Mouse (Mus musculus) left cerebral cortex, postnatal 10 days (tissue): ENCODE results near the gene Dhfr. TPM values are rescaled to one million over a fixed set of nuclear protein-coding genes. Genes with fewer than 3 reads are reported as not detected.
"Not testable (repeated sequence)": the region's sequence is repeated elsewhere in the genome, so short reads cannot be mapped to it uniquely, and the experiment has no call there.

ENCODE experiments used
- DNase-seq, 2 experiments: peaks; one replicate each; pipeline ENCODE4 v3.0.0; 2021 to 2022; ENCODE audit warnings: low spot score in 2 of 2, mixed read lengths in 1 of 2; ENCODE audit errors: extremely low spot score in 1 of 2
- intact Hi-C: fragments of 180-260 bp; cut with DNase I; formaldehyde crosslinking; loops from one replicate; pipeline ENCODE4 v1.15.1; 2025
- total RNA-seq, 2 experiments: library from RNA; stranded (reverse); gene quantifications; 2 replicates each; pipeline ENCODE4 v1.2.3; 2021

The Dhfr gene
- total RNA-seq, 2 experiments from 2014 or later: 1.2 to 1.5 TPM

DNA sequence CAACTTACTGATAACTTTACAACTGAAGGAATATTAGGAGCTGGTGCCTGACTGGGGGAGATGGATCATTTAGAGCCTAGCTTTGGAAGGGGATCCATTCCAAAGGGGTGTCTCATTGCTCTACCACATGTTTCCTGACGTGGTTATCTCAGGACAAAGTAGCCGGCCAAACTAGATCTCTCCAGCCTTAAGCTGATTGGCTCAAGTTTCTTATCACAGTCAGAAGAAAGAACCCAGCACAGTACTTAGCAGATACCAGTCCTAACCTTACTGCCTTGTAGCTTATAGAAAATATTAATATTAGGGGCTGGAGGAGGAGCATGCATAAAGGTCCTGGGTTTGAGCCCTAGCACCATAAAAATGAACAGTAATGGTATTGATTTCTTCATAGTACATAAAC is 7.1 kb downstream of the Dhfr start:
- intact Hi-C loops: no loop called here
- DNase-seq: no peak

DNA sequence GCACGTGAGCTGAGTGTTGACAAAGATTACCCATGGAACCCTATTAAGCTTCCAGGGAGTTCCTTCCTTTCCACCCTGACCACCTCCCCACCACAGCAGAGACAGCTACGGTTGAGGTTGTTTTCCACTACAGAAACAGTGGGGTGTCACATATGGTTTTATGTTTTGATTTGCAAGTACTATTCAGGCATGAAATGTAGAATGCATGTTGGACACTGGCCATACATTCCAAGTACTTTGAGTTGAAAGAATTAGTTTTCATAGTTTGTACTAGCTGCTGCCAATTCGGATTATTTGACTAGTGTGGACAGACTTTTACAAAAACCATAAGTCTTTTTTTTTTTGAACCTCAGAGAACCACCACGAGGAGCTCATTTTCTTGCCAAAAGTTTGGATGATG is 10.8 kb downstream of the Dhfr start:
- DNase-seq: no peak
- intact Hi-C loops: no loop called here

DNA sequence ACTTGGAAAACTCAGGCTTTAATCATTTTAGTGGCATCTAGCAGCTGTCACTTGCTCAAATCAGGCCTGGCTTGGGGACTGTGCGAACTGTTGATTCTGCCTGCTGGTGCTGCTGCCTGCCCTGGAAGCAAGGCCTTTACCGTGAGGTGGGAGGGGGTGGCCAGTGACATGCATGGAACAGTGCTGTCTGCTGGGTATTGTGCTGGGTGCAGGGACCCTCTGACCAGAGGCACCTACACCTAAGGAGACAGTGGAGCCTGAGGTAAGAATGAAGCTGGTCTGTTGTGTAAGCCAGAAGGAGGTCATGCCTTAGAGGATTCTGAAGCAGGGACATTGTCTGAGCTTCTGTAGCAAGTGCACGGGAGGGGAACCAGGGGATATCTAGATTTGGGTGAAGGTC is 16.3 kb downstream of the Dhfr start:
- no peak for DNase-seq
- intact Hi-C loops: no loop called here

DNA sequence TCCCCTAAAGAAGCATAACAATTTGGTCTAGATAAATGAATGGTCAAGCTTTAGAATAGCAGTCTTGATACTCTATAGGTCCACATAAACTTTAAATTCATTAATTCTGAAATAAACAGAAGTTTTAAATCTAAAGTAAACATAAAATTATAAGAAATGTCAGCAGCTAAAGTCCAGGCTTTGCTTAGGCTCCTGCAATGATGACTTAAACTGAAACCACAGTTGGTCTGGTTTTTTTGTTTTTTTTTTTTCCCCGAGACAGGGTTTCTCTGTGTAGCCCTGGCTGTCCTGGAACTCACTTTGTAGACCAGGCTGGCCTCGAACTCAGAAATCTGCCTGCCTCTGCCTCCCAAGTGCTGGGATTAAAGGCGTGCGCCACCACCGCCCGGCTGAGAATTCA is 16.9 kb downstream of the Dhfr start:
- DNase-seq, intact Hi-C loops: not testable (repeated sequence)

DNA sequence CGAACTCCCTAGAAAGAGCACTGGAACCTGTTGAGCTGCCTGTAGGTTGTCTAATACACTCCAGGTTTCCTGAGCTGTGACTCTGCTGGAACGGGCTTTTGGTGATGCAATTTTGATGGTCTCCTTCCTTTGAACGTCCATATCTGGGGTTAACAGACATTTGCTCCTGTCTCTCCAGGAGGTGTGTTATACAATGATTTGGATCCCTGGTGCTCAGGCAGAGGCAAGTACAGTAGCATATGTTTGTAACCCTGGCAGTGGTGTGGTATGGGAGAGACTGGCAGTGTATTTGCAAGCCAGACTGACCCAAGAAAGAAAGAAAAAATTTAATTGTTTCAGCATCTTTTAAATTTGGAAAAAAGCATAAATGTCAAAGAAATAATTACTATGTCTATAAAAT is 32.8 kb downstream of the Dhfr start:
- intact Hi-C loops: no loop called here
- no peak for DNase-seq

DNA sequence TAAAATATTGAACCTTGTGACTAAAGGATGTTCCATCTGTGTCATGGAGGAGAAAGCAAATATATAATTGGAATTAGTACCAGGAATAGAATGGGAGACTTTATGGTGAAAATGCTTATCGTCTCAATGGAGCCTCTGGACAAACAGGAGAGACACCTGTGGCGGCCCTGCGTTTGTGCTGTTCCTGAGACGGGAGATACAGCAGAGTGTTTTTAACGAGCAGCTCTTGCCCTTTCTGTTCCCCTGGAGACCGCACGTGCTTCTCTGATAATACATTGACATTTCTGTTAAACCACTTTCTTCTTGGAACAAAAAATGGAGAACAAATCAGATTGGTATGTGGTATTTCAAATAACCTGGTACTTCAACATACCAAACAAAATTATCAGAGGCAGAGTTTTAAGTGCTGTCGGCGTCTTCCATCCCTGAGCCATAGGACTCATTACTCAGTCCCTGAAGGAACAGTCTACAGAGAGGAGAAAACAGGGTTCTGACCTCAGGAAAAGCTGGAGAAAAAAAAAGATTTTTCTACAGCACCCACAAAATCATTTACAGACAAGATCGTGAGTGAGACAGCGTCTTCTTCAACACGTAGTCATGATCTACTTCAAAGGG is 38.6 kb downstream of the Dhfr start:
- intact Hi-C loops: no loop called here
- DNase-seq: no peak

DNA sequence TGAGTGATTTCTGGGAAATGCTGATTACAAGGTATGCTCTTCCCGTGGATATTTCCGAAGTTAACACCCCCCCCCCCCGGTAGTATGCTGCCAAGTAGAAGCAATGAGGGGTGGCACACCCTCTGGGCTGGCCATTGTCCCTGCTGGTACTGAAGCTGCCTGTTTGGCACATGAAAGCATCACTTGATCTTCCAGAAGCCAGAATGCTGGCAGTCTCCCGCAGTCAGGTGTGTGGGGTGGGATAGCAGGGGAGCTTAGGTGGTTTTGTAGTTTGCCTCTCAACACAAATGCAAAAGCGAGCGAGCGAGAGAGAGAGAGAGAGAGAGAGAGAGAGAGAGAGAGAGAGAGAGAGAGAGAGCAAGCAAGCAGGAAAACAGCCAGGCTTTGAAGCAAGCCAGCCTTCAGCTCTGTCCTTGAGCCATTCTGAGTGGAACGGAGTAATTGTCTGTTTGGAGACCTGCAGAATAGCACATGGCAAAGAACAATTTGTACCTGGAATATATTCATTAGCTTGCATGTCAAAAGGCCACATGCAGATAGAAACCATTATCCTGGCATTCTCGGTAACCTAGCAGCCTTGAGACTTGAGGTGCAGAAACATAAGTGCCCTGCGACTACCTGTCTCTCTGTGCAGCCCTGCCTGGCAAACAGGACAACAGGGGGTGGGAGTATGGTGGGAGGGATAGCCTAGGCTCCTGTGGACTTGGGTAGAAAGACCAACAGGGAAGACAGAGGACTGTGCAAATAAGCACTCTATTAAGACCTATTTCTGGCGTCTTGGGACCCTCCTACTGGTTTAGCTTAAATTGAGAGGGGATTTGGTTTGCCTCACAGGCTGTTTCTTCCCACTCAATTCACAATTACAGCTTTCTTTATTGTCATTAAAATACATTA is 44.2 kb downstream of the Dhfr start:
- intact Hi-C loops: no loop called here
- no peak for DNase-seq

DNA sequence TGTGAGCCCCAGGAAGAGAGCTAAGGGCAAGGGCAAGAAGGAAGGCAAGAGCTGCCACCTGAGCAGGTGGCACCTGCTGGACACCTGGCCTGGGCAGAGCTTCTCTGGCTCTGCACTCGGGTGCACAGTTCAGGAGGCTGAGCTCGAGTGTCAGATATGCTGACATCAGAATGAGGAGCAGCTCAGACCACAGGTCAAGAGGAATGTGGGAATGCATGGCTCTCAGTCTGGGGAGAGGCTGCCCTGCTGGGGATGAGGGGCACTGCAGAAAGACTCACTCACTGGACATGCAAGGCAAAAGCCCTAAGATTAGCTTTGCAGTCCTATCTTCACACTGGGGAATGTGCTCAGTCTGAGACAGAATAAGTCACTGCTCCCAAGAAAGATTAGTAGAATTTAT is 47.5 kb downstream of the Dhfr start:
- intact Hi-C loops: no loop called here
- DNase-seq: no peak

DNA sequence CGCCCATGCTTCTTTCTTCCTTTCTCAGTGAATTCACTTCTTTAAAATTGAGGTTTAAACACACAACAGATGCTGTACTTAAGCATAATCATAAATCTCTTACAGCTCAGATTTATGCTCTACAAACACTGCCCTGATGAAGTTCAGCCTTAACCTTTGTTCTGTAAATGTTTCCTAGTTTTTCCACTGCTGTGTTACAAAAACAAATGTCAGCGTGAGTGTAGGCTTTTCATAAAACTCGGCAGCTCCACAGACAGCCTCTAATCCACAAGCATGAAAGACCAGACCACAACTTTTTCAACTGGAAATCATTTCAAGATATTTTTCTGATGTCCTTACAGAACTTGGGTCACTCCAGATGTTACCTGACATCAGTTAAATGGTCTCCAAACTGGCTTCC is 49.0 kb downstream of the Dhfr start:
- intact Hi-C loops: no loop called here
- no peak for DNase-seq

DNA sequence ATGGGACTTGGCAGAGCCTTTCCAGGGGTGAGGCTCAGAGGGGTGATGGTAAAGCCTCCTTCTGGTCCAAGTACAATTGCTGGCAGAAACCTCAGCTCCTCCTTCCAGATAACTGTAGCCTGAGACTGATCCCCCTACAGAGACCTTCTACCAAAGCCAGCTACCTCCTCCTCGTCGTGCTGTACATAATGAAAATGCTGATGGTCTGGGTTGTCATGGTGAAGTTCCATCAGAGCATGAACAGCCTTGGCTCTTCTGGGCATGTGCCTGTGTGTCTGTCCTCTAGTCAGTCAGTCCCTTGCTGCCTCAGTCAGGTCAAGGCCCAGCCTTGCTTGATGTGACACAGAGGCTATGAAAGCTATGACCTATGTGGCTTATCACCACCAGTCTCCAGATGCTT is 56.0 kb downstream of the Dhfr start:
- DNase-seq: no peak
- intact Hi-C loops: no loop called here

DNA sequence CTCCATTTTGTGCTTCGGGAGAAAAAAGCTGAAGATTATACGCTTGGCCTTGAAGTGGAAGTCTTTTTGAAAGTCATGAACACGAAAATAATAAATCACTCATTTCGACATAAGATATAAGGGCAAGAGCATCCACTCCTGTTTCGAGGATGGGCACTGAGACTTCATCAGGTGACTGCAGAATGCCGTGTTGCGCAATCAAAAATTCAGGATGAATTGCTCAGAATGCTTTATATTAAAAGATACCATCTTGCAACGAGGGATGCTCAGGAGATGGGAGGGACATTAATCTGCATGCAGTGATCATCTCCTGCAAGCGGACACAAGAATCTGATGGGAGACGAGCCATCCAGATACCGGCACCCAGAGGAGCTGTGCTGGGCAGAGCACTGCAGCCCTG is 65.1 kb downstream of the Dhfr start:
- no peak for DNase-seq
- intact Hi-C loops: no loop called here

DNA sequence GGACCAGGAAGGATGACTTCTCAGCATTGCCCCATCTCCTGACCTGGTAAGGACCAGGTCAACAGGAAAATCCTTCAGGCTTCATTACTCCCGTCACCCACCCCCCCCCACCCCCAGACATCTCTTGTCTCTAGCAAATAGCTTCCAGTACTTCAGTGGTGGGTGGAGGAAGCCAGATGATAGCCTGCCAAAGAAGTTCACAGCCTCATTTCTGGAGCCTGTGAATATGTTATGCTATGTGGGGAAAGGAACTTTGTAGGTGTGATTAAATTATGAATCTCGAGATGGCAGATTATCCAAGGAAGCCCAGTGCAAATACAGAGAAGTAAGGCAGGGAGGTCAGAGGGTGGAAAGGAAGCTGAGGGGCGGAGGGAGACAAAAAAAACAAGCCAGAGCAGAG is 69.2 kb downstream of the Dhfr start:
- DNase-seq: no peak
- intact Hi-C loops: no loop called here

DNA sequence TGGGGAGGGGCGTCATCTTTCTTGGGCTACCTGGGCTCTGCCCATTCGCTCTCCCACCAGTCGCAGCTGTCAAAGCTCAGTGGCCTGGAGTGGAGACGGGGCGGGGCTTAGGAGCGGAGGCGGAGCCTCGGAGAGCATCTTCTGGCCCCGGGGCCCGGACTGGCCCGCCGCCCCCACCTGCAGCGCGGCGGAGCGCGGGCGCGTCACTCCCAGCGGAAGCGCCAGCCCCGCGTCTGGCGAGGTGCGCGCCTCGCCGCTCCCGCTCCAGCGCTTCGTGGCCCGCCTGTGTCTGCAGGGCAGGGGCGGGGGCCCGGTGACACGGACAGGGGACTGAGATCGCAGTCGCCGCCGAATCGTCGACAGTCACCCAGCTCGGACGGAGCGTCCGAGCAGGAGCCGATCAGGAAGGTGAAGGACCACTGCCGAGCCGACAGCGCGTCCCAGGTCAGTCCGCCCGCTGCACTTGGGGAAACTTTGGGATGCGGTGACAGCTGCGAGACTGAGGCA is 71.3 kb downstream of the Dhfr start, which contains the start of gene Ankrd34b:
Ankrd34b (plus strand) TSS at position 139 of the 507 bp plus-strand sequence.
- intact Hi-C loops: no loop called here
- peak in 1 of 2 experiments; percentile 68 for DNase-seq

DNA sequence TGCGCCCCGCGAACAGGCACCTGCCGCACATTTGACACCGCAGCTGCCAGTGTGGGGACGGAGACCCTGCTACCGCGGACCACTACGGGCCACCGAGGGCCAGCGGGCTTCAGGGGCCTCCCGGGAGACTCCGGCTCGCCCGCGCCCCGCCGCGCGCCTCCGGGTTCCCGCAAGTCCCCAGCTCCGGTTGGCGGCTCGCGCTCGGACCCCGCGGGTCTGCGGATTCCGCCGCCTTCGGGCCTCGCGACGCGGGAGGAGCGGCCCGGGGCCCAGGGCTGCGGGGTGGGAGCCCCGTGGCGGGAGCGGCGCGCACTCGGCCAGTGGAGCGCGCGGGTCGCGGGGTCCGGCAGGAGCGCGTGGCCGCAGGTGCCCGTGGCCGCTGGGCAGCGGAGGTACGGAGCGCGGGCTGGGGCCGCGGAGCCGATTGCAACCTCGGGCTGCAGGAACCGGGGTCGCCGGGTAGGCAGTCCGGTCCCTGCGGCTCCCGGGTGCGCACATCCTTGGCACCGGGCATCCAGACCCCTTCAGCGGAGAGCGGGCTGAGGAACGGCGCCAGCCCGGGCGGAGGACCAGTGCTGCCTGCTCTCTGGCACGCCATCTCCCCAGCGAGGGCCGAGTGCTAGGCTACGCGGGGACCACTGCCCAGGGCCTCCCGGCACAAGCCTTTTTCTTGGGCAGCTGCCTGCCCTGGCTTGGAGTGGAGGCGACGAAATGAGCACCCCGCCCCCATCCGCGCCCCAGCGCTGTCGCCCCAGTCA is 71.9 kb downstream of the Dhfr start:
- intact Hi-C loops: no loop called here
- peak; percentile 14 to 49 for DNase-seq

DNA sequence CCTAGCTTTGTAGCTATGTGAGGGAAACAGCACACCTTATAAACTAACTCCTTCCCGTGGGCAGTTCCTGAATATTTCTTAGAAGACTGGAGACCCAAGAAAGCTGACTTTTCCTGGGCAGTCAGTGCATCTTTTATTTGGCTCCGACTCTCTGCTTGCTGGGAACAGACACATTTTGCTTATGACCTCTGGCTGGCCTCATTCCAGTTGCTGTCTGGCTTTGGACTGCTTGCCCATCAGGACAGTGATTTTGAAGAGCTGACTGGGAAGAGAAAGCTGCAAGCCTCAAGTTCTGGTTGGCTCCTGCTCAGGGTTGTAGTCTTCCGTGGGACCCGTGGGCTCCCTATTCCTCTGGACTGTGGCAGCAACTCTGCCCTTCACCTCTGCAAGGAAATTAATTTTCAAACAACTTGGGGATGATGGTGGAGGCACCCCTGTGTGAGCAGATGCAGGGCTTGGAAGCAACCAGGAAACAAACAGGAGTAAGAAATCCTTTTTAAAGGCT is 72.9 kb downstream of the Dhfr start:
- peak in 1 of 2 experiments; percentile 28 for DNase-seq
- intact Hi-C loops: no loop called here

Other genes with a start within 250 kb of the Dhfr start
- gene Rasgrf2, start 223.1 kb upstream of the Dhfr start, total RNA-seq: 100 to 1,000 TPM; 109 to 121 TPM
- not detected for gene Gm20379, start 48.7 kb upstream of the Dhfr start, total RNA-seq
- 10 to 100 TPM; 28.3 to 29.3 TPM for gene Msh3, start 277 bp downstream of the Dhfr start, total RNA-seq
- gene Ankrd34b, start 71.2 kb downstream of the Dhfr start, total RNA-seq: 10 to 100 TPM; 12.5 to 13.3 TPM
- 1 to 10 TPM; 8.7 to 8.9 TPM for gene Fam151b, start 129.3 kb downstream of the Dhfr start, total RNA-seq
- 10 to 100 TPM; 20.4 to 22.7 TPM for gene Zfyve16, start 176.1 kb downstream of the Dhfr start, total RNA-seq
- not detected for gene Spz1, start 221.4 kb downstream of the Dhfr start, total RNA-seq